Mouse (Mus musculus) limb, embryonic 10.5 days (tissue): ENCODE results near the gene Lrrc42. TPM values are rescaled to one million over a fixed set of nuclear protein-coding genes. Genes with fewer than 3 reads are reported as not detected.

ENCODE experiments used
- DNase-seq: peaks from one replicate; pipeline ENCODE4 v3.0.0-alpha.2; 2017; ENCODE audit warnings: low spot score
- H3K27ac ChIP-seq: fragments of 300-500 bp; sonication (generic); 2 replicates; pipeline ENCODE4 v1.5.1; 2016; ENCODE audit warnings: mild to moderate bottlenecking
- H3K27me3 ChIP-seq: fragments of 300-500 bp; sonication (generic); 2 replicates; pipeline ENCODE4 v1.6.1; 2016; ENCODE audit warnings: low read depth, mild to moderate bottlenecking; ENCODE audit not compliant: poor library complexity, severe bottlenecking
- H3K36me3 ChIP-seq: fragments of 300-500 bp; sonication (generic); 2 replicates; pipeline ENCODE4 v1.6.1; 2016; ENCODE audit warnings: mild to moderate bottlenecking, moderate library complexity
- H3K4me1 ChIP-seq: fragments of 300-500 bp; sonication (generic); 2 replicates; pipeline ENCODE4 v1.6.1; 2016
- H3K4me3 ChIP-seq: fragments of 300-500 bp; sonication (generic); 2 replicates; pipeline ENCODE4 v1.5.1; 2016; ENCODE audit warnings: mild to moderate bottlenecking, moderate library complexity
- H3K9me3 ChIP-seq: fragments of 300-500 bp; sonication (generic); replicated peaks from 2 replicates; pipeline ENCODE4 v1.6.1; 2016; ENCODE audit warnings: mild to moderate bottlenecking
- WGBS: fragments of 180-500 bp; shearing (Covaris S2); methylation state at CpG from one replicate; pipeline ENCODE4 v1.1.7; 2016; 5-methylcytosine and 5-hydroxymethylcytosine counted together
- polyA plus RNA-seq: library from polyadenylated mRNA; unstranded; fragments of >200 nt; fragmentation: Nextera tagmentation; extraction: Ambion mirVana; gene quantifications from 2 replicates; pipeline ENCODE4 v1.2.1, GENCODE M21; 2016

Lrrc42 gene
- polyA plus RNA-seq, 1 experiment from 2014 or later, result 89.6 TPM

DNA sequence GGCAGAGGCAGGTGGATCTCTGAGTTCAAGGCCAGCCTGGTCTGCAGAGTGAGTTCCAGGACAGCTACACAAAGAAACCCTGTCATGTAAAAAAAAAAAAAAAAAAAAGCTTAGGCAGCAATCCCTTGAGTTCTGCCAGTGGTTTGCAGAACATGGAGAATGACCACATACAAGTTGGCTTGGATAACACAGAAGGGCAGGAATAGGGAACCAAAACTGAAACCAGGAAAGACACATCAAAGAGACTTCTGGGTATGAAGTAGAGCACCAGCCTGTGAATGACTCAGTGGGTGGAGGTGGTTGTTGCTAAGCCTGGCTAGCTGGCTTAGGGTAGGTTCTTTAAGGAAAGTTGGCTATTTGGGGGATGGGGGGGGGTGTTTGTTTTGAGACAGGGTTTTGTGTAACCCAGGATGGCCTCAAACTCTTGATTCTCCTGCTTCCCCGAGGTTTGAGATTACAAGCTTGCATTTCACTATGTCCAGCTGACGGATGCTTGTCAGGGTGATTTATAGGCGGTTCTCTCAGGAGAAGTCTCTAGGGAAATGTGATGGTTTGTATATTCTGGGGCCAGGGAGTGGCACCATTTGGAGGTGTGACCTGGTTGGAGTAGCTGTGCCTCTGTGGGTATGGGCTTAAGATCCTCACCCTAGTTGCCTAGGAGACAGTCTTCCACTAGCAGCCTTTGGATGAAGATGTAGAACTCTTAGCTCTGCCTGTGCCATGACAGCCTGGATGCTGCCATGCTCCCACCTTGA is 32.3 kb upstream of the Lrrc42 start:
- H3K4me3 ChIP-seq, result no peak overlapping the region
- no peaks in the 10 kb centered on the region for H3K9me3 ChIP-seq
- H3K27me3 ChIP-seq, result no peaks in the 10 kb centered on the region
- H3K4me1 ChIP-seq, result peaks cover 6% of the 10 kb centered on the region
- WGBS, result 71% methylated on average over 3 of the region's 3 CpGs
- H3K36me3 ChIP-seq, result peaks cover 6% of the 10 kb centered on the region; the same call in 1 of the 2 replicates
- DNase-seq, result no peak
- H3K27ac ChIP-seq, result no peak overlapping the region

DNA sequence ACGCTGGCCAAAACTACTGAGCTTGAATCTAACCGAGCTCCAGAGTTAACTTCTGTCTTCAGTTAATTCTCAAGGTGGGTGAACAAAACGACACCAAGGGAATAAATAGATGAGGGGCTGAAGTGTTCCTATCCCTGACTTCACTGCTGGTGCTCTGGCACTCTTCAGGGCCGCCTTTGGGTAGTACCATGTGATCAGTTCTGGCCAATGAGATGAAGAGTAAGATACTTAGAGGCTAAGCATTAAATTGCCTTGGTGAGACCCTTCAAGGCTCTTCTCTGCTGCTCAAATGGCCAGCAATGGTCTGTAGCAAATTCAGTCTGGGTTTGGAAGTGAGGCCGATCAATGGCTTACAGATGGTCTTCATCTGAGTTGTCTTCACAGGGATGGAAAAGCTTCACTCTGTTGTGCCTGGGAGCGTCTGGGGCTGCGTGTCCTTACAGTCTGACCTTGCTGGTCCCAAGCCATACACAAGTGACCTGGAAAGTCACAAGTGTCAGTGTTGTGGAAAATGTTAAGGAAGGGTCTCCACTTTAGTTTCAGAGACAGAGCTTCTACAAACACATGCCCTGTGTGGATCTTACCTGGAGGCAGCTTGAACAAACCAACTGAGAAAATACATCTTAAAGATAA is 27.6 kb upstream of the Lrrc42 start:
- WGBS, result 78% methylated on average over 7 of the region's 7 CpGs

DNA sequence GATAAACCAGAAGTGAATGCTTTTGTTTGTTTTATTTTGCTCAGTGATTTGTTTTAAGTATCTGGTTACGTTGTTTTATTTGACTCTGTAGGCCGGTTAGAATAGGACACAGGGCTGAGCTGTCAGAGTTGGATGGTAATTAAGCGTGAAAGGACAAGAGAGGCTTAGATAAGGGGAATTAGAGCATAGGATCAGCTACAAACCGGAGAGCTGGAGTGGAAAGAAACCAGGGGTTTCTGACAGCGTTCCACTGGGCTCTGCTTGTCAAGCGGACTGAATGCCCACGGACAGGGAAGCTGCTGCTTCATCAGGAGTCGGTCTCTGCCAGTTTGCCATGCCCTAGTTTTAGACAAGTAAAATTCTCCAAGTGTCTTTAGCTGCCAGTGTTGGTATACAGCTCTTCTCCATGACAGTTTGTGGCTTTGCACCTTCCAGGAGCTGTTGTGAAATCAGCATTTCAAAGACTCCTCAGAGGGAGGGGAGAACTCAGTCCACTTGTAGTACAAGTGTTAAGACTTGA is 24.9 kb upstream of the Lrrc42 start:
- Histone ChIP-seq H3K4me1 (no peaks in the 10 kb centered on the region; the same call in 1 of the 2 replicates), H3K36me3 (peaks cover 18% of the 10 kb centered on the region), H3K9me3 (no peaks in the 10 kb centered on the region), H3K27me3 (no peaks in the 10 kb centered on the region), H3K4me3 (no peak overlapping the region), H3K27ac (no peak overlapping the region)
- WGBS, result 19% methylated on average over 8 of the region's 8 CpGs
- no peak for DNase-seq

More for the DNA sequence above, 27.6 kb upstream of the Lrrc42 start:
- no peak overlapping the region for H3K4me3 ChIP-seq
- peaks cover 14% of the 10 kb centered on the region for H3K36me3 ChIP-seq
- H3K4me1 ChIP-seq, result no peaks in the 10 kb centered on the region
- no peaks in the 10 kb centered on the region for H3K27me3 ChIP-seq
- no peak for DNase-seq
- H3K9me3 ChIP-seq, result no peaks in the 10 kb centered on the region
- H3K27ac ChIP-seq, result no peak overlapping the region

DNA sequence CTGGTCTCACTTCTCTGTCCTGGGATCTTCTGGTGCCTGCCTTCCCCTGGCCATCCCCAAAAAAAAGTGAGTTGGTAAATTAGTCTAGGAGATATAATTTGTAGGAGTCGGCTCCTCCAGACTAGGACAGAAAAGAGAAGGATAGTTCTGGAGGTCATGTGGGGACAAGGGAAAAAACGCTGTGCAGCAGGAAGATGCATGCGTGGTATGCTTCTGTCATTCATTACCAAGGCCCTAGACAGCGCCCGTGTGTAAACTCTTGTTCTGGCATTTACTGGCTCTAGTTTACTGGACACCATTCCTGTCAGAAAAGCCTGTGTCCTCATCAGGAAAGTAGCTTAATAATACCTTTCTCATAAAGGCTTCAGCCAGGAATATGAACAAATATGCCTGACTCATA is 21.2 kb upstream of the Lrrc42 start:
- WGBS, result 87% methylated on average over 5 of the region's 5 CpGs
- H3K4me1 ChIP-seq, result peaks cover 5% of the 10 kb centered on the region; the same call in 1 of the 2 replicates
- no peak overlapping the region for H3K27ac ChIP-seq
- no peaks in the 10 kb centered on the region for H3K9me3 ChIP-seq
- H3K4me3 ChIP-seq, result no peak overlapping the region
- no peaks in the 10 kb centered on the region for H3K27me3 ChIP-seq
- DNase-seq, result no peak
- H3K36me3 ChIP-seq, result peaks cover 9% of the 10 kb centered on the region; the same call in 1 of the 2 replicates

DNA sequence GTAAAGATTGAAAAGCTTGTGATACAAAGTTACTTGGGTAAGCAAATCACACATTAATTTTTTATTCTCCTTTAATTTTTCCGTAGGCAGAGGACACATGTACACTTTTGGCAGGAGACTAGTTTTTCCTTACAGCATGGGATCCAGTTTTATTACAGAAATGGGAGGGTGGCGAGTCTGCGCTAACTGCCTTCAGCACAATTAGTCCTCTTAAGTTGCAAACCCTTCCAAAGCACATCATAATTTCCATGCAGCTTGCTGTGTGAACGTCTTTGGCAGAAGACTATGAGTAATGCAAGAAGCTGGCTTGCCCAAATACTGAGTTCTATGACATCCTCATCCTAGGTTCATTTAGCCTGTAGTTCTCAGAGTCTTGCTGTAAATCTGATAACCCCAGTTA is 20.4 kb upstream of the Lrrc42 start:
- Histone ChIP-seq H3K27me3 (no peaks in the 10 kb centered on the region), H3K4me3 (no peak overlapping the region), H3K9me3 (no peaks in the 10 kb centered on the region), H3K4me1 (peaks cover 5% of the 10 kb centered on the region; the same call in 1 of the 2 replicates), H3K36me3 (peaks cover 9% of the 10 kb centered on the region; the same call in 1 of the 2 replicates), H3K27ac (no peak overlapping the region)
- WGBS, result 88% methylated on average over 4 of the region's 4 CpGs
- DNase-seq, result no peak

DNA sequence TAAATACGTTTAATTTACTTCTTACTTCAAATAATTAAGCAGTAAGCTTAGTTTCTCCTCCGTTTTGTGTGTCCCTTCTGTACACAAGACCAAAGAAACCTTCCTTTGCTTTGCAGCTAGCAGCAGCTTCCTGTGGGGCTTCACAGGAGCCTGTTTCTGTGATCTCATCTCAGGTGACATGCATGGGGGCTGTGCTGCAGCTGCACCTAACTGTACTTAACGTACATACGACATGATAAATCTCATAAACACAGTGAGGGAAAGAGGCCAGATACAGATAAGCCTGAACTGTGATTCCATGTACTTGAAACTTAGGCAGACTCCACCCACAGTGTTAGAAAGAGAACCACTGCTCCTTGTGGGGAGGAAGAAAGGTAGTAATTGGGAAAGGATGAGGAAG is 6.7 kb upstream of the Lrrc42 start:
- Histone ChIP-seq H3K9me3 (0 out of 2 replicates have a peak, but pooled peaks cover 2% of the 10 kb centered on the region), H3K4me1 (no peaks in the 10 kb centered on the region; the same call in 1 of the 2 replicates), H3K4me3 (no peak overlapping the region), H3K27me3 (no peaks in the 10 kb centered on the region), H3K27ac (no peak overlapping the region), H3K36me3 (peaks cover 9% of the 10 kb centered on the region)
- DNase-seq, result no peak
- 73% methylated on average over 4 of the region's 4 CpGs for WGBS

DNA sequence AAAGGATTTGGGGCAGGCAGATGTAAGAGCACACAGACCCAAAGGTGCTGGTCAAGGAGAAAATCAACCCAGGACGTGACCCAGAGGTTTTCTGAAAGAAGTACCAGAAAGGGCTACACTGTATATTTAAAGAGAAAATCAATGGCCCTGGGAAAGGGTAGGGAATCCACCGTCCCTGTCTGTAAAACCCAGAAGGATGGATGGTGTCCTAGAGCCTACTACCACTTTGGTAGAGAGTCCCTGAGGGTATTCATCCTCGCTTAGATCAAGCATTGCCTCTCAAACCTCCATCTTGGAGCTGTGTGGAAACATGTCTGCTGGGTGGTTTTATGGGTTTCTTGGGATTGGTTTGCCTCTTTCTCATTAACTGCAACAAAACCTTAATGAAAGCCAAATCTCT is 1.1 kb upstream of the Lrrc42 start:
- H3K4me1 ChIP-seq, result peaks cover 33% of the 10 kb centered on the region
- no peaks in the 10 kb centered on the region for H3K27me3 ChIP-seq
- peak overlapping the region; percentile 66 for H3K4me3 ChIP-seq
- no peaks in the 10 kb centered on the region for H3K36me3 ChIP-seq
- 16% methylated on average over 3 of the region's 3 CpGs for WGBS
- peak overlapping the region; percentile 96 for H3K27ac ChIP-seq
- DNase-seq, result no peak
- no peaks in the 10 kb centered on the region for H3K9me3 ChIP-seq

DNA sequence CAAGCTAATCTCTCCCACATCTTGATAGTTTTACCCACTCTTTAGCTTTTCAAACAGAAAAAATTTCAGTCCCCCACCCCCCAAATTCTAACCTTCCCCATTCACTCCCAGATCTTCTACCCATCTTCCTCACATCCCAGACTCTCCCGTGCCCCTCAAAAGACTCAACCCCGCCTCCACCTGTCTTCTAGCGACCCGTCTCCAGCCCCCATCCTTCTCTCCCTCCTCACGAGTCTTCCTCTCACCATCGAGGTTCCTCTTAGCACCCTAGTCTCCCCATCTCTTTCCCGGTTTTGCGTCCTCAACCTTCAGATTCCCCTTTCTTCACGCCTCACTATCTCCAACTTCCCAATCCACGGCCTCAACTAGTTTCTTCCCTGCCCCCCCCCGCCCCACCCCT is 810 bp downstream of the Lrrc42 start:
- WGBS, result under 1% methylated on average over 11 of the region's 11 CpGs
- H3K27me3 ChIP-seq, result no peaks in the 10 kb centered on the region
- DNase-seq, result no peak
- H3K4me1 ChIP-seq, result peaks cover 39% of the 10 kb centered on the region
- peak overlapping the region; percentile 66 for H3K4me3 ChIP-seq
- H3K36me3 ChIP-seq, result peaks cover 2% of the 10 kb centered on the region
- H3K27ac ChIP-seq, result peak overlapping the region; percentile 96
- no peaks in the 10 kb centered on the region for H3K9me3 ChIP-seq

DNA sequence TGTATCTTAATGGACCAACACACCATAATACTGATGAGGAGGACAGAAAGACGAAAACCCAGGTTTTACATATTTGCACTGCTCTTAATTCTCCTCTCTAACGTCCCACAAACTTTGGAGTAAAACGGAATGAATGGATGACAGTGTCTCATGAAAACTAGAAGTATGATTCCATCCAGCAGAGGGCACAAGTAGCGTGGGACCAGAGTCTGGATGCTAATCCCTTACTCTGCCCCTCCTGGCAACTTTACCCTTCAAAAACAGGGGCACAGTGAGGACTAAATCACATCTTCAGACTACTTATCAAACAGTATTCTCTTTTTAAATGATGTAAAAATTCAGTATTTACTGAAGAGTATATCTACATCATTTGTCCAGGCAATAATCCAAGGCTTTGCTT is 2.8 kb downstream of the Lrrc42 start:
- no peaks in the 10 kb centered on the region for H3K9me3 ChIP-seq
- peaks cover 15% of the 10 kb centered on the region for H3K36me3 ChIP-seq
- H3K27ac ChIP-seq, result no peak overlapping the region
- WGBS, result 37% methylated on average over 4 of the region's 4 CpGs
- H3K4me1 ChIP-seq, result peaks cover 46% of the 10 kb centered on the region
- H3K4me3 ChIP-seq, result no peak overlapping the region
- peak; percentile 33 for DNase-seq
- H3K27me3 ChIP-seq, result no peaks in the 10 kb centered on the region

DNA sequence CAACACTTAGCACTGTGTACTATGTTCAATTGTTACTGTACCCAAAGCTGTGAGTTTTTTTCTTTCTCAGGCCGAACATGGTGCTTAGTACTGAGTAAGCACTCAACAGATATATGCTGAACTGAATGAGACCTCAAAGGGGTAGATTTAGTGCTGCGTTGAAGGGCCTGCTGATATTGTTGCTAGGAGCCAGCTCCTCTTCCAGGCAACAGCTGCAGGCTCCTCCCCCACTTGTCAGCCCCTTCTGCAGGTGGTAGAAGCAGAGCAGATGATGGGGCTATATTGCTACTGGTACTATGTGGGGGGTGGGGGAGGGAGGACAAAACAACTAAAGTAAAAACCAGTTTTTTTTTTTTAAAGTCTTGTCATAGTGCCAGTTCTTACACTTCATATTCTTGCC is 3.9 kb downstream of the Lrrc42 start:
- peaks cover 25% of the 10 kb centered on the region for H3K36me3 ChIP-seq
- WGBS, result 66% methylated on average over 2 of the region's 2 CpGs
- H3K9me3 ChIP-seq, result no peaks in the 10 kb centered on the region
- H3K27me3 ChIP-seq, result no peaks in the 10 kb centered on the region
- H3K27ac ChIP-seq, result no peak overlapping the region
- peaks cover 44% of the 10 kb centered on the region for H3K4me1 ChIP-seq
- no peak for DNase-seq
- H3K4me3 ChIP-seq, result no peak overlapping the region

DNA sequence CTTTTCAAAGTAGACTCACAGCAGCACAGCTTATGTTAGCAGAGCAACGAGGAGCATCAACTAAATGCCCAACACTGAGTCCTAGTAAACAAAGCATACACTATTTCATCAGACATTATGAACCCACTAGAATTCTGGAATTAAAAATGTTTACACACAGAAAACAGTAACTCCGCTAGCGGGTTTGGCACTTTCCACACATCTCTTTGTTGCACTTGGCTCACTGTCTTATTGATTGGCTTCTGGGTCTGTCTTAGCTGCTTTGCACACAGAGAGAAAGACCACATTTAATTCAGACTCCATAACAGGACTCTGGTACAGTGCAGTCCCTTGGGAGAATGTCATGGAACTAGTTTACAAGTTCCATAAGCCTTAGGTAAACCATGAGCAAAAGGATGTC is 5.3 kb downstream of the Lrrc42 start:
- WGBS, result 95% methylated on average over 3 of the region's 3 CpGs
- Histone ChIP-seq H3K36me3 (peaks cover 38% of the 10 kb centered on the region), H3K27ac (no peak overlapping the region), H3K4me1 (peaks cover 43% of the 10 kb centered on the region), H3K4me3 (no peak overlapping the region), H3K27me3 (no peaks in the 10 kb centered on the region), H3K9me3 (no peaks in the 10 kb centered on the region)
- no peak for DNase-seq

DNA sequence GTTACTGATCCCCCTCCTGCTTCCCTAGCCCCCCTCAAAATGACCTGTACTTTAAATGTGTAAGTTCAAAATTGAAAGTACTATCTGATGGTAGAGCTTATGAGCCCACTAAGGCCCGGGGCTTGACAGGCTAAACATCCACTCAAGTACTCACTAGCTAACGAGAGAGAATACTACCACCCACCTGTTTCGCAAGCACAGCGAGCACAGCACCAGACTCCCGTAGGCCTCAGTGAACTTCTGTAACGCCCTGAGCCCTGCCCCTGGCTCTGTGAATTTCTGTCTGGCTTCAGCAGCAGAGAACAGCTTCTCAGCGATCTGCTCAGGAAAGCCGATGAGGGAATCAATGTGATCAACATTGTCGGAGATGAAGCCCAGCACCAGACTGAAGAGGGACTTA is 6.2 kb downstream of the Lrrc42 start:
- Histone ChIP-seq H3K4me3 (no peak overlapping the region), H3K27me3 (no peaks in the 10 kb centered on the region), H3K27ac (no peak overlapping the region), H3K9me3 (no peaks in the 10 kb centered on the region), H3K36me3 (peaks cover 48% of the 10 kb centered on the region), H3K4me1 (peaks cover 35% of the 10 kb centered on the region)
- 84% methylated on average over 9 of the region's 9 CpGs for WGBS
- no peak for DNase-seq

DNA sequence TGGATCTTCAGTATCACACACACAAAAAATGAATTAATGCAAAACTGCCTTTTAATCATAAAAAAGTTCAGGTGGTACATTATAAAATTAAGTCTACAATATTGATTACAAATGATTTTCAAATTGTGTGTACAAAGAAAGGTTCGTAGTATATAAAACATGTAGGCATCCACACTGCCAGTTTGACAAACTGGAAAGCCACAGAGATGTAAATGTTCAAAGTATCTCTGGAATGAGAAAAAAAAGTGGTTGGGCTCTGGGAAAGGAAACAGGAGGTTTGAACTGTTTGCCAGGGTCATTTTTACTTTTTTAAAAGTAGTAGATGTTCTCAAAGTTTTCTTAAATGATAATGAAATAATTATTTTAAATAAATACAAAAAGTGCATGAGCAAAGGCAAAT is 7.3 kb downstream of the Lrrc42 start:
- DNase-seq, result no peak
- Histone ChIP-seq H3K4me3 (no peak overlapping the region), H3K9me3 (no peaks in the 10 kb centered on the region), H3K27me3 (no peaks in the 10 kb centered on the region), H3K27ac (no peak overlapping the region), H3K36me3 (peaks cover 59% of the 10 kb centered on the region), H3K4me1 (peaks cover 28% of the 10 kb centered on the region)
- WGBS, result 83% methylated on average over 1 of the region's 1 CpGs
